Mouse (Mus musculus): ENCODE data around the gene Hspa5. TPM values are rescaled to one million over a fixed set of nuclear protein-coding genes. Genes with fewer than 3 reads are reported as not detected.
A peak's percentile ranks its signal among the peaks of the same experiment; 100 is the strongest.
"Not testable (repeated sequence)": the region's sequence is repeated elsewhere in the genome, so short reads cannot be mapped to it uniquely, and the experiment has no call there.

Hspa5 gene
- polyA plus RNA-seq, 1 experiment from 2014 or later = 609 TPM

- no peak overlapping the region for H3K9ac ChIP-seq (replicated peaks)
- no peaks in the 10 kb centered on the region for H3K9me3 ChIP-seq
- peak overlapping the region; percentile 70 for H3K4me2 ChIP-seq (replicated peaks)
- peaks cover 49% of the 10 kb centered on the region for H3K4me1 ChIP-seq
- H3K27me3 ChIP-seq = no peaks in the 10 kb centered on the region
- no peak for ATAC-seq (ENCODE audit: low FRiP score, low read depth)
- H3K27ac ChIP-seq (replicated peaks) = no peak overlapping the region
- H3K4me3 ChIP-seq = peak overlapping the region; percentile 99
- 92% methylated on average over 4 of the region's 4 CpGs for WGBS
- peaks cover 53% of the 10 kb centered on the region for H3K36me3 ChIP-seq
Observed at GRCm38 (mm10) chr2:34773673-34774072, 1.9 kb downstream of the Hspa5 start.

GRCm38 (mm10) chr2:34774493-34774892 is 2.7 kb downstream of the Hspa5 start:
- Histone ChIP-seq H3K4me3 (peak overlapping the region; percentile 99; the same call in 1 of the 2 replicates), H3K9ac (replicated peaks) (no peak overlapping the region), H3K9me3 (no peaks in the 10 kb centered on the region), H3K4me2 (replicated peaks) (peak overlapping the region; percentile 70), H3K36me3 (peaks cover 61% of the 10 kb centered on the region), H3K27me3 (no peaks in the 10 kb centered on the region), H3K27ac (replicated peaks) (no peak overlapping the region), H3K4me1 (peaks cover 49% of the 10 kb centered on the region)
- no peak for ATAC-seq (ENCODE audit: low FRiP score, low read depth)
- 94% methylated on average over 6 of the region's 6 CpGs for WGBS

GRCm38 (mm10) chr2:34777237-34777868 is 5.6 kb downstream of the Hspa5 start:
- Histone ChIP-seq H3K36me3 (peaks cover 73% of the 10 kb centered on the region), H3K27me3 (no peaks in the 10 kb centered on the region), H3K9ac (replicated peaks) (no peak overlapping the region), H3K4me3 (no peak overlapping the region), H3K27ac (replicated peaks) (no peak overlapping the region), H3K4me2 (replicated peaks) (peak overlapping the region; percentile 70; the same call in 1 of the 2 replicates), H3K9me3 (no peaks in the 10 kb centered on the region), H3K4me1 (peaks cover 43% of the 10 kb centered on the region)
- 67% methylated on average over 1 of the region's 1 CpGs for WGBS
- ATAC-seq (ENCODE audit: low FRiP score, low read depth) = no peak

- Histone ChIP-seq H3K27me3 (no peaks in the 10 kb centered on the region), H3K27ac (replicated peaks) (no peak overlapping the region), H3K36me3 (peaks cover 54% of the 10 kb centered on the region), H3K4me1 (no peaks in the 10 kb centered on the region), H3K9me3 (no peaks in the 10 kb centered on the region), H3K4me2 (replicated peaks) (no peak overlapping the region), H3K9ac (replicated peaks) (no peak overlapping the region), H3K4me3 (no peak overlapping the region)
- ATAC-seq (ENCODE audit: low FRiP score, low read depth) = no peak
- WGBS = 96% methylated on average over 14 of the region's 14 CpGs
Observed at GRCm38 (mm10) chr2:34783064-34784020, 11.6 kb downstream of the Hspa5 start.

GRCm38 (mm10) chr2:34784085-34784484 is 12.3 kb downstream of the Hspa5 start:
- ATAC-seq (ENCODE audit: low FRiP score, low read depth) = no peak
- 79% methylated on average over 2 of the region's 2 CpGs for WGBS
- H3K36me3 ChIP-seq = peaks cover 46% of the 10 kb centered on the region
- H3K27me3 ChIP-seq = no peaks in the 10 kb centered on the region
- H3K27ac ChIP-seq (replicated peaks) = no peak overlapping the region
- no peak overlapping the region for H3K9ac ChIP-seq (replicated peaks)
- no peaks in the 10 kb centered on the region for H3K9me3 ChIP-seq
- H3K4me1 ChIP-seq = no peaks in the 10 kb centered on the region
- H3K4me2 ChIP-seq (replicated peaks) = no peak overlapping the region
- H3K4me3 ChIP-seq = no peak overlapping the region

GRCm38 (mm10) chr2:34790282-34790681 is 18.5 kb downstream of the Hspa5 start:
- Histone ChIP-seq H3K9ac (replicated peaks) (no peak overlapping the region), H3K9me3 (no peaks in the 10 kb centered on the region), H3K4me2 (replicated peaks) (no peak overlapping the region), H3K27ac (replicated peaks) (no peak overlapping the region), H3K4me3 (no peak overlapping the region), H3K4me1 (no peaks in the 10 kb centered on the region), H3K36me3 (peaks cover 25% of the 10 kb centered on the region), H3K27me3 (no peaks in the 10 kb centered on the region)
- no peak for ATAC-seq (ENCODE audit: low FRiP score, low read depth)
- 93% methylated on average over 8 of the region's 8 CpGs for WGBS

- not testable (repeated sequence) for H3K4me2 ChIP-seq (replicated peaks); H3K9ac ChIP-seq (replicated peaks); H3K27ac ChIP-seq (replicated peaks); H3K4me3 ChIP-seq; ATAC-seq (ENCODE audit: low FRiP score, low read depth); H3K27me3 ChIP-seq; H3K9me3 ChIP-seq; H3K4me1 ChIP-seq
- peaks cover 21% of the 10 kb centered on the region; the same call in 1 of the 2 replicates for H3K36me3 ChIP-seq
- WGBS = 95% methylated on average over 2 of the region's 2 CpGs
Observed at GRCm38 (mm10) chr2:34792543-34792942, 20.8 kb downstream of the Hspa5 start.

- Histone ChIP-seq H3K27ac (replicated peaks) (no peak overlapping the region), H3K4me2 (replicated peaks) (no peak overlapping the region), H3K9ac (replicated peaks) (no peak overlapping the region), H3K4me1 (peaks cover 6% of the 10 kb centered on the region), H3K27me3 (no peaks in the 10 kb centered on the region), H3K4me3 (no peak overlapping the region), H3K9me3 (no peaks in the 10 kb centered on the region), H3K36me3 (peaks cover 21% of the 10 kb centered on the region; the same call in 1 of the 2 replicates)
- 91% methylated on average over 2 of the region's 2 CpGs for WGBS
- ATAC-seq (ENCODE audit: low FRiP score, low read depth) = no peak
Observed at GRCm38 (mm10) chr2:34794511-34794910, 22.7 kb downstream of the Hspa5 start.

- 94% methylated on average over 7 of the region's 7 CpGs for WGBS
- H3K4me1 ChIP-seq = peaks cover 9% of the 10 kb centered on the region
- peaks cover 21% of the 10 kb centered on the region; the same call in 1 of the 2 replicates for H3K36me3 ChIP-seq
- no peak overlapping the region for H3K27ac ChIP-seq (replicated peaks)
- no peak for ATAC-seq (ENCODE audit: low FRiP score, low read depth)
- H3K27me3 ChIP-seq = no peaks in the 10 kb centered on the region
- no peak overlapping the region for H3K9ac ChIP-seq (replicated peaks)
- H3K9me3 ChIP-seq = no peaks in the 10 kb centered on the region
- no peak overlapping the region for H3K4me3 ChIP-seq
- no peak overlapping the region for H3K4me2 ChIP-seq (replicated peaks)
Observed at GRCm38 (mm10) chr2:34795426-34795825, 23.7 kb downstream of the Hspa5 start.

GRCm38 (mm10) chr2:34799357-34800256 is 27.8 kb downstream of the Hspa5 start, which contains the start of gene Rabepk:
Rabepk (minus strand) TSS chr2:34799912.
- H3K4me1 ChIP-seq = peaks cover 19% of the 10 kb centered on the region
- WGBS = 5% methylated on average over 44 of the region's 44 CpGs
- peaks cover 9% of the 10 kb centered on the region; the same call in 1 of the 2 replicates for H3K36me3 ChIP-seq
- no peaks in the 10 kb centered on the region for H3K9me3 ChIP-seq
- peak within 1 kb of the TSS; percentile 60 for H3K4me3 ChIP-seq
- H3K4me2 ChIP-seq (replicated peaks) = peak within 1 kb of the TSS; percentile 78
- H3K27ac ChIP-seq (replicated peaks) = 0 out of 2 replicates have a peak within 1 kb of the TSS, but pooled peaks have one; percentile 20
- no peaks in the 10 kb centered on the region for H3K27me3 ChIP-seq
- 0 out of 2 replicates have a peak, but pooled peaks have one; percentile 42 for ATAC-seq (ENCODE audit: low FRiP score, low read depth)
- H3K9ac ChIP-seq (replicated peaks) = peak within 1 kb of the TSS; percentile 65

- WGBS = 83% methylated on average over 7 of the region's 7 CpGs
- Histone ChIP-seq H3K4me2 (replicated peaks) (peak overlapping the region; percentile 78), H3K4me1 (peaks cover 20% of the 10 kb centered on the region), H3K27me3 (no peaks in the 10 kb centered on the region), H3K36me3 (peaks cover 3% of the 10 kb centered on the region; the same call in 1 of the 2 replicates), H3K9me3 (no peaks in the 10 kb centered on the region), H3K4me3 (0 out of 2 replicates have a peak overlapping the region, but pooled peaks have one; percentile 60), H3K27ac (replicated peaks) (no peak overlapping the region), H3K9ac (replicated peaks) (no peak overlapping the region)
- no peak for ATAC-seq (ENCODE audit: low FRiP score, low read depth)
Observed at GRCm38 (mm10) chr2:34800371-34800770, 28.6 kb downstream of the Hspa5 start.
